Mouse (Mus musculus): Measurements from ENCODE around the gene Cntnap5a. TPM values are rescaled to one million over a fixed set of nuclear protein-coding genes. Genes with fewer than 3 reads are reported as not detected.

Gene Cntnap5a
- total RNA-seq (2014; rRNA removed) (16.2 and 17.2 TPM in 2 replicates), polyA plus RNA-seq (2015; fragmentation: Nextera tagmentation; extraction: Ambion mirVana) (2.6 and 2.8 TPM in 2 replicates)

DNA sequence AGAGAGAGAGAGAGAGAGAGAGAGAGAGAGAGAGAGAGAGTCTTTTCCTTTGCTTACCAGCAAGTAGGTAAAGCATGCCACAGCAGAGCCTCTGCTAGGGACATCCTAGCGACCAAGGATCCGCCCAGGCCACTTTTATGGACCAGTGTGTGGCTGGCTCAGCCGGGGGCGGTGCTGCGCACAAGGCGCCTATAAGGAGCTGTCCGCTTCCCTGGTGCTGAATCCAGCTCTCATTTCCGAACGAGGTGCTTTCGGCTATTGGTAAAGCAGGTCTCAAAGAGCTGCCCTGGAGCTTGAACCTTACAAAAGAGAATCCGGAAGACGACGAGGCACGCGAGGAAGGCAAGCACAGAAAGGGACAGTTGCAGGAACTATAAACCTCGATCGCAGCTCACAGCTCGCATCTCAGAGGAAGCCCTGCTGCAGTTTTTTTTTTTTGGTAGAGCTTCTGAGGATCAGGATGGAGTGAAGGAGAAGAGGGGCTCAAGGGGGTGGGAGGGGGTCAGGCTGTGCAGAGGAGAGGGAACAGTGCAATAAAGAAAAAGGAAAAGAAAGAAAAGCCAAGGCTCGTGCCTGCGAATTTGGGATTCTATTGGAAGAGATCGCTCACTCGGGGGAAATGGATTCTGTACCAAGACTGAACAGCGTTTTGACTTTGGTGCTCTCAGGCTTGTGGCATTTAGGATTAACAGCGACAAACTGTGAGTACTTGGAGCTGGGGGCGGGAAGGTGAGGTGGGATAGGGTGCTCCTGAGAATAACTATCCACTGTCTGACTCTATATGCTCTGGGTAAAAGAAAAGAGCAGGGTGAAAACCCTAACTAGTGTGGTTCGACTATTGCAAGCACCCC lies at the start of gene Cntnap5a:
Cntnap5a (plus strand) TSS at position 239 of the 851 bp plus-strand sequence.
- peak; percentile 10; the same call in 1 of the 2 replicates for TF ChIP-seq CTCF (IDR thresholded peaks at IDR 0.05; ENCODE audit: low read depth)
- H3K27ac ChIP-seq, result peak within 1 kb of the TSS; percentile 54; the same call in 1 of the 2 replicates
- H3K36me3 ChIP-seq (ENCODE audit: insufficient read depth, low read length), result no peaks in the 10 kb centered on the region
- peak within 1 kb of the TSS; percentile 45 for H3K4me3 ChIP-seq (ENCODE audit: low read length)
- peak within 1 kb of the TSS; percentile 56 for H3K4me2 ChIP-seq (ENCODE audit: low read depth, low read length)
- H3K9me3 ChIP-seq (ENCODE audit: low read length), result no peaks in the 10 kb centered on the region
- H3K27me3 ChIP-seq (ENCODE audit: insufficient read depth, low read length), result no peaks in the 10 kb centered on the region
- WGBS, result 10% methylated on average over 26 of the region's 26 CpGs
- no peaks in the 10 kb centered on the region for H3K4me1 ChIP-seq (ENCODE audit: insufficient read depth, low read length)
- H3K9ac ChIP-seq (replicated peaks; ENCODE audit: low read length), result peak within 1 kb of the TSS; percentile 44
- DNase-seq (ENCODE audit: low spot score), result peak; percentile 82
- ATAC-seq, result peak; percentile 84

DNA sequence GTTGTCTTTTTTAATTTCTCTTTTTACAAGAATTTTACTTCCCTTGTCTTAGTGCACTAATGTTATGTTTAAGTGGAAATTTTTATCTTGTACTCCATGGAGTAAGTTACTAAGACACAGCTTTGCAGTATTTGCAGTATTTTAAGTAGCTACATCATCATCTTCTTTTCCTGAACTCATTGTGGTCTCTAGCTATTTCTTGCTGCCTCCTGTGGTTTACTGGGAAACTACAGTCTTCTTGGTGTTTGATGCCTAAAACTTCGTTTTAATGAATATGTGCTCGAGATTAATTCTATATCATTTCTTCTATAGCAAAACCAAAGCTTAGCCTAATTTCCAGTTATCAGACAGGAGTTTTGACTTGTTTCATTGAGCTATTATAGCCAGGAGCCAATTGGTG lies 37.6 kb upstream of the Cntnap5a start:
- Histone ChIP-seq H3K9me3 (ENCODE audit: low read length) (no peaks in the 10 kb centered on the region), H3K27ac (no peak overlapping the region), H3K4me3 (ENCODE audit: low read length) (no peak overlapping the region), H3K9ac (replicated peaks; ENCODE audit: low read length) (no peak overlapping the region), H3K36me3 (ENCODE audit: insufficient read depth, low read length) (no peaks in the 10 kb centered on the region), H3K4me1 (ENCODE audit: insufficient read depth, low read length) (no peaks in the 10 kb centered on the region), H3K27me3 (ENCODE audit: insufficient read depth, low read length) (no peaks in the 10 kb centered on the region), H3K4me2 (ENCODE audit: low read depth, low read length) (no peak overlapping the region)
- peak; percentile 37; the same call in 1 of the 2 replicates for TF ChIP-seq CTCF (IDR thresholded peaks at IDR 0.05; ENCODE audit: low read depth)
- WGBS, result 75% methylated on average over 2 of the region's 2 CpGs
- ATAC-seq (no peak), DNase-seq (ENCODE audit: low spot score) (peak; percentile 4)

DNA sequence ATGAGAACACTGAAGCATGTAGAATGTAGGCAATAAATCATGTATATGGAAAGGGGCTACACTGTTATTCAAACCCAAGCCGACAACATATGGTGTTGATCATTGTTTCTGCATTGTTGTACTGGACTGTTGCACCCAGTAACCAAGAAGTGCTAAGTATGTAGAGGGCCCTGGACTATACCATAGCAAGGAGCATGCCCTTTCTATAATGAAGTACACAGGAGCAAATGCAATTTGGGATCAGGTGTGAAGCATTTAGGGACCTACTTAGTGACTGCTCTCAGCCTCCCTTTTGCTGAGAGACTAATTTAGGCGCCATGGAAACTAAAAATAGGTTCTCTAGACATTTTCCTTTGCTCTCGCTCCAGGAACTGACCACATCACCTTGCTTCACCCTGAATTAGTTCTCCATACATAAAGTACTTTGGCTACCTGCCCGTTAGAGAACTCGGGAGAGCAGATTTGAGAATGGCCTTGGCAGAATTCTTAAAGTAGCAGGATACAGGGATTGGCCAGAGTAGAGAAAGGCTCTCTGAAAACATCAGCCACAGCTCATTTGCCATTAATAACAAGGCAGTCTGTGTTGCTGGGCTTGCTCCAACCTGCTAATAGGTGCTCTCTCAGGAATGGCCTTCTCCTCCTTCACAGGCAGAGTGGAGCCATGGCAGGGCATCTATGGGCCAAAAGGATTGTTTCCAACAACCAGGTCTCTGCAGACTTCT lies 26.1 kb upstream of the Cntnap5a start:
- 65% methylated on average over 5 of the region's 5 CpGs for WGBS
- peak; percentile 11 for DNase-seq (ENCODE audit: low spot score)
- H3K9ac ChIP-seq (replicated peaks; ENCODE audit: low read length), result no peak overlapping the region
- H3K4me1 ChIP-seq (ENCODE audit: insufficient read depth, low read length), result no peaks in the 10 kb centered on the region
- H3K27me3 ChIP-seq (ENCODE audit: insufficient read depth, low read length), result no peaks in the 10 kb centered on the region
- no peak for TF ChIP-seq CTCF (IDR thresholded peaks at IDR 0.05; ENCODE audit: low read depth)
- no peaks in the 10 kb centered on the region for H3K36me3 ChIP-seq (ENCODE audit: insufficient read depth, low read length)
- no peak overlapping the region for H3K27ac ChIP-seq
- H3K9me3 ChIP-seq (ENCODE audit: low read length), result no peaks in the 10 kb centered on the region
- H3K4me2 ChIP-seq (ENCODE audit: low read depth, low read length), result no peak overlapping the region
- no peak overlapping the region for H3K4me3 ChIP-seq (ENCODE audit: low read length)
- ATAC-seq, result no peak

DNA sequence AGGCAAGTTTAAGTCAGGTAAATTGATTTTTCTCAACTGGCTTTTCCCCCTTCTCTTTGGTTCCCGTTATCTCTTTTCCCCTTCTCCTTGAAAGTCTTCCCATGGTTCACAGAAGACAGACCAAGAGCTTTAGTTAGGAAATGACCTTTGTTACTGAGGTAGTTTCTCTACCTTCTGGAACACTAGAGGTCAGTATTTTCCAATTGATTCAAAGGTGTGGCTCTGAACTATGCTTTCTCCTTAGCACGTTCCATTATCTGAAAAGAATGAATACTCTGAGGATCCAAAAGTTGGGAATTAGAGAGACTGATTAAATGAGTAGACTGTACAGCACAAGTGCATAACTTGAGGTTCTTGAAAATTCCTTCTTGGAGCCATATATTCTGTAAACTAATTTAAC lies 1.9 kb downstream of the Cntnap5a start:
- Histone ChIP-seq H3K9me3 (ENCODE audit: low read length) (no peaks in the 10 kb centered on the region), H3K4me2 (ENCODE audit: low read depth, low read length) (peak overlapping the region; percentile 56), H3K9ac (replicated peaks; ENCODE audit: low read length) (no peak overlapping the region), H3K27ac (no peak overlapping the region), H3K36me3 (ENCODE audit: insufficient read depth, low read length) (no peaks in the 10 kb centered on the region), H3K4me3 (ENCODE audit: low read length) (peak overlapping the region; percentile 45), H3K4me1 (ENCODE audit: insufficient read depth, low read length) (no peaks in the 10 kb centered on the region), H3K27me3 (ENCODE audit: insufficient read depth, low read length) (no peaks in the 10 kb centered on the region)
- ATAC-seq, result no peak
- DNase-seq (ENCODE audit: low spot score), result peak; percentile 63
- WGBS, result 17% methylated on average over 2 of the region's 2 CpGs
- peak; percentile 57 for TF ChIP-seq CTCF (IDR thresholded peaks at IDR 0.05; ENCODE audit: low read depth)

DNA sequence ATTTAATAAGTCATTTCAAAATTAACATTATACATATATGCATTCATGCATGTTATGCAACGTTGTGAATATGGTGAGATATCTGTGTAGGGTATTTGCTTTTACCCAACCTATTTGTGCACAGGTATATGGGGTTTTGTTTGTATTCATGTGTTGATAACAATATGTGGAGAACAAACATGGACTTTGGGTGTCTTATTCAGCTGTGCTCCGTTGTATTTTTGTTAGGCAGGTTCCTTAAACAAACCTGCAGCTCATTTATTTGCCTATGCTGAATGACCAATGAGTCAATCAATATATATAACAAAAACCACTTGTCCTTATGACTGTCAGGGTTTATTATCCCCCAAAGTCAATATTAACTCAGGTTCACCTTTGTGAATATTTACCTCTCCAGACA lies 15.2 kb downstream of the Cntnap5a start:
- no peaks in the 10 kb centered on the region for H3K36me3 ChIP-seq (ENCODE audit: insufficient read depth, low read length)
- no peaks in the 10 kb centered on the region for H3K4me1 ChIP-seq (ENCODE audit: insufficient read depth, low read length)
- no peak overlapping the region for H3K9ac ChIP-seq (replicated peaks; ENCODE audit: low read length)
- H3K9me3 ChIP-seq (ENCODE audit: low read length), result no peaks in the 10 kb centered on the region
- H3K27ac ChIP-seq, result no peak overlapping the region
- H3K4me3 ChIP-seq (ENCODE audit: low read length), result no peak overlapping the region
- H3K27me3 ChIP-seq (ENCODE audit: insufficient read depth, low read length), result no peaks in the 10 kb centered on the region
- DNase-seq (ENCODE audit: low spot score), result no peak
- TF ChIP-seq CTCF (IDR thresholded peaks at IDR 0.05; ENCODE audit: low read depth), result no peak
- WGBS, result 76% methylated on average over 2 of the region's 2 CpGs
- no peak overlapping the region for H3K4me2 ChIP-seq (ENCODE audit: low read depth, low read length)
- ATAC-seq, result no peak

DNA sequence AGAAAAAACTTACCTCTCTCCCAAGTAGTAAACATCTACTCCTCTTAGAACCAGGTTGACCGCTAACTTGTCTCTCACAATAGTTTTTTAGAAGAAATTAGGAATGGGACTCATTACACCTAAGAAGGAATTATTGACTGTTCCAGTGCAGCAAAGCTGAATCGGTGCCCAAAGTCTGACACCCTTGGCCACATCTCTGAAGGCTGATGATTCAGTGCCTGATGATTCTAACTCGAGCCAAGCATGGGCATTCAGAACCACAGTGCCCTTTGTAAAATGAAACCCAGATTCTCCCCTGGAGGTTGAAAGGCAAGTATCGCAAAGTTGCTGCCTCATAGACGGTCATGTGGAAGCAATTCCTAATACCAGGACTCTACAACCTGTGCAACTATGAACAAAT lies 58.0 kb downstream of the Cntnap5a start:
- WGBS, result 76% methylated on average over 5 of the region's 5 CpGs
- H3K36me3 ChIP-seq (ENCODE audit: insufficient read depth, low read length), result no peaks in the 10 kb centered on the region
- no peak for TF ChIP-seq CTCF (IDR thresholded peaks at IDR 0.05; ENCODE audit: low read depth)
- H3K9me3 ChIP-seq (ENCODE audit: low read length), result no peaks in the 10 kb centered on the region
- no peaks in the 10 kb centered on the region for H3K27me3 ChIP-seq (ENCODE audit: insufficient read depth, low read length)
- no peak overlapping the region for H3K9ac ChIP-seq (replicated peaks; ENCODE audit: low read length)
- ATAC-seq, result no peak
- no peak overlapping the region for H3K27ac ChIP-seq
- no peak overlapping the region for H3K4me3 ChIP-seq (ENCODE audit: low read length)
- DNase-seq (ENCODE audit: low spot score), result no peak
- H3K4me1 ChIP-seq (ENCODE audit: insufficient read depth, low read length), result no peaks in the 10 kb centered on the region
- H3K4me2 ChIP-seq (ENCODE audit: low read depth, low read length), result no peak overlapping the region
